Mouse (Mus musculus) myocyte (in vitro differentiated cells): ENCODE results near the gene Slc15a3.

Source experiments
- CEBPB ChIP-seq: IDR thresholded peaks from 2 replicates; pipeline ENCODE4 v1.6.1; 2011; ENCODE audit warnings: mild to moderate bottlenecking, moderate library complexity; ENCODE audit not compliant: poor library complexity, insufficient read depth, severe bottlenecking
- MAX ChIP-seq: IDR thresholded peaks from one replicate; pipeline ENCODE4 v1.6.1; 2011; ENCODE audit warnings: low read depth, mild to moderate bottlenecking, control low read depth
- MYOG ChIP-seq, 3 experiments: IDR thresholded peaks; one replicate each; pipeline ENCODE4 v1.6.1; 2011; ENCODE audit warnings: control low read depth in 2 of 3, low read depth in 2 of 3, mild to moderate bottlenecking in 2 of 3; ENCODE audit not compliant: insufficient read length in 2 of 3, control insufficient read depth in 1 of 3, insufficient read depth in 1 of 3
- POLR2A ChIP-seq: IDR thresholded peaks from one replicate; pipeline ENCODE4 v1.6.1; 2011; ENCODE audit warnings: low read depth, mild to moderate bottlenecking, control low read depth, moderate library complexity; ENCODE audit not compliant: insufficient read length
- POLR2AphosphoS2 ChIP-seq: IDR thresholded peaks from one replicate; pipeline ENCODE4 v1.6.1; 2011; ENCODE audit warnings: low read depth, control low read depth; ENCODE audit not compliant: insufficient read length
- REST ChIP-seq: IDR thresholded peaks from one replicate; pipeline ENCODE4 v1.6.1; 2011; ENCODE audit warnings: mild to moderate bottlenecking, control low read depth, moderate library complexity; ENCODE audit not compliant: insufficient read depth, insufficient read length
- SRF ChIP-seq: IDR thresholded peaks from one replicate; pipeline ENCODE4 v1.6.1; 2011; ENCODE audit warnings: low read depth; ENCODE audit not compliant: control insufficient read depth, insufficient read length
- TCF12 ChIP-seq: IDR thresholded peaks from one replicate; pipeline ENCODE4 v1.6.1; 2011; ENCODE audit warnings: mild to moderate bottlenecking, control low read depth; ENCODE audit not compliant: poor library complexity, insufficient read depth, severe bottlenecking
- TCF3 ChIP-seq: IDR thresholded peaks from one replicate; pipeline ENCODE4 v1.6.1; 2011; ENCODE audit warnings: low read depth, control low read depth; ENCODE audit not compliant: insufficient read length
- USF1 ChIP-seq: IDR thresholded peaks from one replicate; pipeline ENCODE4 v1.6.1; 2011; ENCODE audit warnings: low read depth, mild to moderate bottlenecking, control low read depth, moderate library complexity

DNA sequence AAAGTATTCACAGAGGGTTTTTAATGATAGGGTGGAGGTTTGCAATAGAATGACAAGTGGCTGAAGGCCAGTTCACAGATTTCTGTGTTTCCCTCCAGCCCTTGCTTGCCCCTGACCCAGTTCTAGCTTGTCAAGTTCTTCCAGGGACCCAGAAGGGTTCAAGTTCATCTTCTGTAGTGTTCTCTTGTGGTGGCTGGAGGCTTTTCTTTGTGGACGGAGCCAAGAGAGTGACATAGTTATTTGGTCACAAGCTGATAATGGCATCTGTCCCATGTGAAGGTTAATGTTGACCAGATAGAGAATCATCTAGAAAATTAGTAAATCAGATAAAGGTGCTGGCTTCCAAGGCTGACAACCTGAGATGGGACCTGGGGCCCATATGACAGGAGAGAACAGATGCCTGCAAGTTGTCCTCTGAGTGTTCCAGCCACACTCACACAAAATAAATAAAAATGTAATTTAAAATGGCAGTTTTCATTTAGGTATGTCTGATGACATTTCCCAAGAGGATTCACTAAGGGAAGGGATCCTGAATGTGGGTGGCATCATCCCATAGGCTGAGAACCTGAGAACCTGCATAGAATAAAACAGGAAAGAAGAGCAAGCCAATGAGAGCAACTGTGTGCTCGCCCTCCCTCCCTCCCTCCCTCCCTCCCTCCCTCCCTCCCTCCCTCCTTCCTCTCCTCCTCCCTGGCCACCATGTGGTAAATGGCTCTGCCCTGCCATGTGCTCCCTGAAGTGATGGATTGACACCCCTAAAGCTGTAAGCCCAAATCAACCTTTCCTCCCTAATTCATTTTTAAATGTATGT, 34.5 kb upstream of the Slc15a3 start:
- TF ChIP-seq MYOG (IDR thresholded peaks at IDR 0.05; ENCODE audit: control insufficient read depth in 1 of 3, insufficient read depth in 1 of 3, insufficient read length in 2 of 3, low read depth in 2 of 3) (no peak), POLR2A (no peak), REST (no peak), USF1 (no peak), TCF12 (no peak), SRF (no peak), MAX (no peak), CEBPB (no peak), TCF3 (no peak), POLR2AphosphoS2 (no peak)
